Mouse (Mus musculus) neural tube, embryonic 13.5 days (tissue): ENCODE data around the gene Ankrd52. TPM values are rescaled to one million over a fixed set of nuclear protein-coding genes. Genes with fewer than 3 reads are reported as not detected.

Experiments used
- ATAC-seq: fragments of 200-750 bp; cut with Nextera tagmentation; 2 replicates; pipeline ENCODE4 v1.8.0; 2017; ENCODE audit warnings: low read depth, mild to moderate bottlenecking, moderate TSS enrichment, moderate library complexity
- H3K27ac ChIP-seq: fragments of 300-500 bp; sonication (generic); replicated peaks from 2 replicates; pipeline ENCODE4 v1.5.1; 2015; ENCODE audit warnings: moderate library complexity, mild to moderate bottlenecking, inconsistent platforms
- H3K27me3 ChIP-seq: fragments of 300-500 bp; sonication (generic); 2 replicates; pipeline ENCODE4 v1.6.1; 2015; ENCODE audit warnings: mild to moderate bottlenecking, inconsistent platforms
- H3K36me3 ChIP-seq: fragments of 300-500 bp; sonication (generic); 2 replicates; pipeline ENCODE4 v1.6.1; 2015; ENCODE audit warnings: mild to moderate bottlenecking, inconsistent platforms
- H3K4me1 ChIP-seq: fragments of 300-500 bp; sonication (generic); replicated peaks from 2 replicates; pipeline ENCODE4 v1.6.1; 2015; ENCODE audit warnings: inconsistent platforms
- H3K4me2 ChIP-seq: fragments of 300-500 bp; sonication (generic); 2 replicates; pipeline ENCODE4 v1.6.1; 2015; ENCODE audit warnings: inconsistent platforms, mild to moderate bottlenecking, moderate library complexity
- H3K4me3 ChIP-seq: fragments of 300-500 bp; sonication (generic); 2 replicates; pipeline ENCODE4 v1.5.1; 2015; ENCODE audit warnings: mild to moderate bottlenecking, inconsistent platforms
- H3K9ac ChIP-seq: fragments of 300-500 bp; sonication (generic); 2 replicates; pipeline ENCODE4 v1.6.1; 2015; ENCODE audit warnings: moderate library complexity, mild to moderate bottlenecking, inconsistent platforms
- H3K9me3 ChIP-seq: fragments of 300-500 bp; sonication (generic); 2 replicates; pipeline ENCODE4 v1.6.1; 2016; ENCODE audit warnings: inconsistent platforms
- WGBS: fragments of 180-500 bp; shearing (Covaris S2); methylation state at CpG from one replicate; pipeline ENCODE4 v1.1.7; 2015; 5-methylcytosine and 5-hydroxymethylcytosine counted together
- polyA plus RNA-seq: library from polyadenylated mRNA; unstranded; fragments of >200 nt; fragmentation: Nextera tagmentation; extraction: Ambion mirVana; gene quantifications from 2 replicates; pipeline ENCODE4 v1.2.1, GENCODE M21; 2015

Ankrd52 gene
- polyA plus RNA-seq, 1 experiment from 2014 or later: 9.5 TPM

GRCm38 (mm10) chr10:128409692-128410559, 33.0 kb downstream of the Ankrd52 start:
- WGBS: 5% methylated on average over 36 of the region's 36 CpGs
- Histone ChIP-seq H3K4me3 (peak overlapping the region; percentile 92), H3K4me1 (peaks cover 54% of the 10 kb centered on the region), H3K36me3 (peaks cover 33% of the 10 kb centered on the region), H3K9me3 (no peaks in the 10 kb centered on the region), H3K27ac (peak overlapping the region; percentile 97), H3K27me3 (no peaks in the 10 kb centered on the region), H3K4me2 (peak overlapping the region; percentile 90), H3K9ac (peak overlapping the region; percentile 93)
- peak; percentile 90 for ATAC-seq

- WGBS: 22% methylated on average over 4 of the region's 4 CpGs
- Histone ChIP-seq H3K4me1 (peaks cover 57% of the 10 kb centered on the region), H3K27ac (peak overlapping the region; percentile 97), H3K9ac (peak overlapping the region; percentile 93), H3K27me3 (no peaks in the 10 kb centered on the region), H3K36me3 (peaks cover 38% of the 10 kb centered on the region), H3K4me2 (peak overlapping the region; percentile 90), H3K9me3 (no peaks in the 10 kb centered on the region), H3K4me3 (peak overlapping the region; percentile 92)
- ATAC-seq: no peak
Observed at GRCm38 (mm10) chr10:128410560-128410845, 33.6 kb downstream of the Ankrd52 start.

GRCm38 (mm10) chr10:128411211-128412054, 34.5 kb downstream of the Ankrd52 start, which contains the start of the genes Nabp2 and Rnf41:
Gene Nabp2 (minus strand): TSS chr10:128411492.
Gene Rnf41 (plus strand): TSS chr10:128411657.
- Histone ChIP-seq H3K27ac (peak within 1 kb of the TSS; percentile 97), H3K9ac (peak within 1 kb of the TSS; percentile 93), H3K4me2 (peak within 1 kb of the TSS; percentile 90), H3K4me3 (peak within 1 kb of the TSS; percentile 92), H3K9me3 (no peaks in the 10 kb centered on the region), H3K4me1 (peaks cover 57% of the 10 kb centered on the region), H3K36me3 (peaks cover 40% of the 10 kb centered on the region), H3K27me3 (no peaks in the 10 kb centered on the region)
- under 1% methylated on average over 50 of the region's 50 CpGs for WGBS
- peak; percentile 86 for ATAC-seq

GRCm38 (mm10) chr10:128412055-128412381, 35.1 kb downstream of the Ankrd52 start:
- peak overlapping the region; percentile 90 for H3K4me2 ChIP-seq
- H3K9ac ChIP-seq: peak overlapping the region; percentile 93
- peaks cover 57% of the 10 kb centered on the region for H3K4me1 ChIP-seq
- no peaks in the 10 kb centered on the region for H3K9me3 ChIP-seq
- WGBS: under 1% methylated on average over 14 of the region's 14 CpGs
- no peak for ATAC-seq
- no peaks in the 10 kb centered on the region for H3K27me3 ChIP-seq
- H3K4me3 ChIP-seq: peak overlapping the region; percentile 92
- peak overlapping the region; percentile 97 for H3K27ac ChIP-seq
- H3K36me3 ChIP-seq: peaks cover 42% of the 10 kb centered on the region

GRCm38 (mm10) chr10:128412558-128412957, 35.6 kb downstream of the Ankrd52 start:
- peak overlapping the region; percentile 93 for H3K9ac ChIP-seq
- no peaks in the 10 kb centered on the region for H3K9me3 ChIP-seq
- no peak for ATAC-seq
- WGBS: 58% methylated on average over 1 of the region's 1 CpGs
- H3K36me3 ChIP-seq: peaks cover 45% of the 10 kb centered on the region
- H3K4me1 ChIP-seq: peaks cover 57% of the 10 kb centered on the region
- H3K4me2 ChIP-seq: peak overlapping the region; percentile 90
- peak overlapping the region; percentile 92 for H3K4me3 ChIP-seq
- H3K27me3 ChIP-seq: no peaks in the 10 kb centered on the region
- peak overlapping the region; percentile 97 for H3K27ac ChIP-seq

GRCm38 (mm10) chr10:128413076-128413475, 36.2 kb downstream of the Ankrd52 start:
- no peak overlapping the region for H3K27ac ChIP-seq
- peak overlapping the region; percentile 90 for H3K4me2 ChIP-seq
- no peaks in the 10 kb centered on the region for H3K27me3 ChIP-seq
- H3K4me1 ChIP-seq: peaks cover 54% of the 10 kb centered on the region
- ATAC-seq: no peak
- WGBS: 75% methylated on average over 1 of the region's 1 CpGs
- H3K36me3 ChIP-seq: peaks cover 45% of the 10 kb centered on the region
- peak overlapping the region; percentile 92 for H3K4me3 ChIP-seq
- H3K9ac ChIP-seq: peak overlapping the region; percentile 93
- H3K9me3 ChIP-seq: no peaks in the 10 kb centered on the region

GRCm38 (mm10) chr10:128414848-128415247, 37.9 kb downstream of the Ankrd52 start:
- Histone ChIP-seq H3K4me2 (no peak overlapping the region), H3K27ac (no peak overlapping the region), H3K9ac (no peak overlapping the region), H3K27me3 (no peaks in the 10 kb centered on the region), H3K4me1 (peaks cover 45% of the 10 kb centered on the region), H3K4me3 (no peak overlapping the region), H3K9me3 (no peaks in the 10 kb centered on the region), H3K36me3 (peaks cover 59% of the 10 kb centered on the region)
- ATAC-seq: no peak
- WGBS: 94% methylated on average over 5 of the region's 5 CpGs

GRCm38 (mm10) chr10:128422426-128422825, 45.5 kb downstream of the Ankrd52 start:
- 80% methylated on average over 5 of the region's 5 CpGs for WGBS
- H3K9ac ChIP-seq: no peak overlapping the region
- no peak overlapping the region for H3K4me3 ChIP-seq
- no peaks in the 10 kb centered on the region for H3K4me1 ChIP-seq
- no peaks in the 10 kb centered on the region for H3K9me3 ChIP-seq
- H3K27me3 ChIP-seq: no peaks in the 10 kb centered on the region
- peaks cover 89% of the 10 kb centered on the region for H3K36me3 ChIP-seq
- H3K27ac ChIP-seq: no peak overlapping the region
- no peak for ATAC-seq
- H3K4me2 ChIP-seq: no peak overlapping the region

GRCm38 (mm10) chr10:128424604-128425003, 47.7 kb downstream of the Ankrd52 start:
- Histone ChIP-seq H3K4me2 (no peak overlapping the region), H3K27me3 (no peaks in the 10 kb centered on the region), H3K9ac (no peak overlapping the region), H3K4me1 (no peaks in the 10 kb centered on the region), H3K27ac (no peak overlapping the region), H3K4me3 (no peak overlapping the region), H3K36me3 (peaks cover 85% of the 10 kb centered on the region), H3K9me3 (no peaks in the 10 kb centered on the region)
- no peak for ATAC-seq
- 75% methylated on average over 7 of the region's 7 CpGs for WGBS

GRCm38 (mm10) chr10:128425260-128425659, 48.3 kb downstream of the Ankrd52 start:
- H3K4me2 ChIP-seq: no peak overlapping the region
- no peak overlapping the region for H3K9ac ChIP-seq
- no peaks in the 10 kb centered on the region for H3K27me3 ChIP-seq
- H3K27ac ChIP-seq: no peak overlapping the region
- peaks cover 85% of the 10 kb centered on the region for H3K36me3 ChIP-seq
- no peaks in the 10 kb centered on the region for H3K4me1 ChIP-seq
- no peaks in the 10 kb centered on the region for H3K9me3 ChIP-seq
- no peak overlapping the region for H3K4me3 ChIP-seq
- WGBS: 94% methylated on average over 3 of the region's 3 CpGs
- no peak for ATAC-seq

GRCm38 (mm10) chr10:128429052-128429451, 52.1 kb downstream of the Ankrd52 start:
- 90% methylated on average over 5 of the region's 5 CpGs for WGBS
- ATAC-seq: no peak
- H3K4me2 ChIP-seq: no peak overlapping the region
- H3K4me3 ChIP-seq: no peak overlapping the region
- H3K36me3 ChIP-seq: peaks cover 76% of the 10 kb centered on the region
- no peak overlapping the region for H3K9ac ChIP-seq
- no peak overlapping the region for H3K27ac ChIP-seq
- no peaks in the 10 kb centered on the region for H3K9me3 ChIP-seq
- no peaks in the 10 kb centered on the region for H3K27me3 ChIP-seq
- H3K4me1 ChIP-seq: no peaks in the 10 kb centered on the region

GRCm38 (mm10) chr10:128429454-128429853, 52.5 kb downstream of the Ankrd52 start:
- ATAC-seq: no peak
- no peaks in the 10 kb centered on the region for H3K9me3 ChIP-seq
- no peaks in the 10 kb centered on the region for H3K27me3 ChIP-seq
- H3K4me1 ChIP-seq: no peaks in the 10 kb centered on the region
- H3K4me2 ChIP-seq: no peak overlapping the region
- no peak overlapping the region for H3K9ac ChIP-seq
- WGBS: 88% methylated on average over 4 of the region's 4 CpGs
- H3K36me3 ChIP-seq: peaks cover 76% of the 10 kb centered on the region
- H3K4me3 ChIP-seq: no peak overlapping the region
- no peak overlapping the region for H3K27ac ChIP-seq
